Mouse (Mus musculus) brain, embryonic 14.5 days (tissue): ENCODE results near the gene P4ha2. TPM values are rescaled to one million over a fixed set of nuclear protein-coding genes. Genes with fewer than 3 reads are reported as not detected.

Experiments used
- DNase-seq: peaks from one replicate; pipeline ENCODE4 v3.0.0-alpha.2; 2011; ENCODE audit warnings: low read depth
- CTCF ChIP-seq: fragments of 200-500 bp; IDR thresholded peaks from 2 replicates; pipeline ENCODE4 v1.5.1; 2012; ENCODE audit warnings: inconsistent platforms, mild to moderate bottlenecking, moderate library complexity, borderline replicate concordance; ENCODE audit not compliant: insufficient read depth, insufficient read length; ENCODE audit errors: extremely low read depth
- POLR2A ChIP-seq: fragments of 200-500 bp; IDR thresholded peaks from 2 replicates; pipeline ENCODE4 v1.6.1; 2012; ENCODE audit warnings: mild to moderate bottlenecking, inconsistent platforms, borderline replicate concordance; ENCODE audit not compliant: poor library complexity, insufficient read depth, insufficient read length, severe bottlenecking; ENCODE audit errors: extremely low read depth
- polyA plus RNA-seq: library from polyadenylated mRNA; depleted of rRNA; stranded (reverse); fragments of >200 nt; gene quantifications from 2 replicates; pipeline ENCODE4 v1.2.3, GENCODE M21; 2012

Gene P4ha2
- polyA plus RNA-seq, 1 experiment: 15.0 TPM

DNA sequence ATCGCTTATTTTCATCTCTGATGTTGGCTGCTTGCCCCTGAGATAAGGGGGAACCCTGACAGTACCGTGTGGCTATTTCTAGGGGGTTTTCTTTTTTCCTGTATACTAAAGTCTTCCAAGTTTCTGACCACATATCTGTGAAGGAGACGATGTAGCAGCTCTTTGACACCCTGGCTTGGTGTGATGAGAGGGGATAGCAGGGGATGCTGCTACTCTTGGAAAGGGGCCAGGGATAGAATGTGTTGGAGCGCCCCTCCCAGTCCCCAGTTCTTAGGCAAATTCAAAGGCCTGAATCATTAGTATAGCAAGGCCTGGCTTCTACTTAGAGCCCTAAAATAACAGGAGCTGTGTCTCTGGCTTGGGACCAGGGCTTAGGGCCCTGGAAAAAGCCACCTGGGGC, 13.5 kb downstream of the P4ha2 start:
- DNase-seq: peak; percentile 77
- TF ChIP-seq CTCF: no peak
- no peak for TF ChIP-seq POLR2A

DNA sequence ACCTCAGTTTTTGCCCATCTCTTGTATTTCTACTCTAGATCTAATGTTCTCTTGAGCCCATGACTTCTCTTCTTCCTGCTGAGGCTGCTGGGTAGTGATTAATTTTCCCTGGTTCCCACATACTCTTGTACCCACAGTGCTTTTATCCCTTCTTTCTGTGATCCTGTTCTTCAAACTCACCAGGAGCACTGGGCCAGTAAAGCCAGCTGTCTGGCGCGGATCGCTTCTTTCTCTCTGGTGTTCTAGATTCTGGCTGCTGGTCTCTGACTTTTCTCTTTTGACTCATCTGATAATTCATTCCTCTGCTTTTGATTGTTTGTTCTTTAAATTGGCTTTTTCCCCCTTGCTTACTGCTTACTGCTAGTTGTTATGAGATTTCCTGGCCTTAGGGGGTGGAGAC, 14.9 kb downstream of the P4ha2 start:
- no peak for TF ChIP-seq POLR2A
- TF ChIP-seq CTCF: no peak
- DNase-seq: no peak

GRCm38 (mm10) chr11:54115301-54115700, 15.4 kb downstream of the P4ha2 start:
- no peak for TF ChIP-seq CTCF
- no peak for TF ChIP-seq POLR2A

DNA sequence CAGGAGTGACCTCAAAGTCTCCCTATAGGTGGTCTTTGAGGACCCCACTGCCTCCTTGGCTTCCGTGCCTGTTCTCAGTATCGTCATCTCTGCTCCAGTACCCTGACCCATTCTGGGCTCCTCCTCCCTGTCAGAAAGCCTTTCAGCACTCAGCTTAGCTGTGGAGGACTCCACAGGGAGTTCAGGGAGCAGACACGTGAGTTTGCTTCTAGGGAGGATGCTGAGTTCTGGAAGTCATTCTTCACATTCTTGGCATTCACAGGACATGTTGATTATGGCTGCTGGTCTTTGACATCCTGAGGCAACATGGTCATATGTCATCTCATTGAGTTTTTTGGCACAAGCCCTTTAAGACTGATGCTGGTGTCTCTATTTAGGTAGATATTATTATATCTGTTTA, 16.0 kb downstream of the P4ha2 start:
- no peak for TF ChIP-seq POLR2A
- no peak for TF ChIP-seq CTCF
- no peak for DNase-seq

More at GRCm38 (mm10) chr11:54115301-54115700, 15.4 kb downstream of the P4ha2 start:
- no peak for DNase-seq

GRCm38 (mm10) chr11:54116406-54116805, 16.5 kb downstream of the P4ha2 start:
- DNase-seq: no peak
- TF ChIP-seq CTCF (no peak), POLR2A (no peak)

- no peak for DNase-seq
- TF ChIP-seq CTCF (no peak), POLR2A (no peak)
Measured at GRCm38 (mm10) chr11:54117096-54117495, 17.2 kb downstream of the P4ha2 start.

DNA sequence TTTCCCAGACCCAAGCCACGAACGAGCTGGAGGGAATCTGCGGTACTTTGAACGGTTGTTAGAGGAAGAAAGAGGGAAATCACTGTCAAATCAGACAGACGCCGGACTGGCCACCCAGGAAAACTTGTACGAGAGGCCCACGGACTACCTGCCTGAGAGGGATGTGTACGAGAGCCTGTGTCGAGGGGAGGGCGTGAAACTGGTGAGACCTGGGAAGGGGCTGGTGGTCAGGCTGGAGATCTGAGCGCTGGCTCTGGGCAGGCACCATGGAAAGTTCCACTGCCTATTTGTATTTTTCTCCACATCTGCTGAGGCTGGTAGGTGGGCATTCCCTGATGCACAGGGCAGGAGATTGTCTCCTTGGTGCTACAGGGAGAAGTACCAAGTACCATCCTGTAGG, 19.2 kb downstream of the P4ha2 start:
- TF ChIP-seq CTCF (no peak), POLR2A (no peak)
- no peak for DNase-seq

DNA sequence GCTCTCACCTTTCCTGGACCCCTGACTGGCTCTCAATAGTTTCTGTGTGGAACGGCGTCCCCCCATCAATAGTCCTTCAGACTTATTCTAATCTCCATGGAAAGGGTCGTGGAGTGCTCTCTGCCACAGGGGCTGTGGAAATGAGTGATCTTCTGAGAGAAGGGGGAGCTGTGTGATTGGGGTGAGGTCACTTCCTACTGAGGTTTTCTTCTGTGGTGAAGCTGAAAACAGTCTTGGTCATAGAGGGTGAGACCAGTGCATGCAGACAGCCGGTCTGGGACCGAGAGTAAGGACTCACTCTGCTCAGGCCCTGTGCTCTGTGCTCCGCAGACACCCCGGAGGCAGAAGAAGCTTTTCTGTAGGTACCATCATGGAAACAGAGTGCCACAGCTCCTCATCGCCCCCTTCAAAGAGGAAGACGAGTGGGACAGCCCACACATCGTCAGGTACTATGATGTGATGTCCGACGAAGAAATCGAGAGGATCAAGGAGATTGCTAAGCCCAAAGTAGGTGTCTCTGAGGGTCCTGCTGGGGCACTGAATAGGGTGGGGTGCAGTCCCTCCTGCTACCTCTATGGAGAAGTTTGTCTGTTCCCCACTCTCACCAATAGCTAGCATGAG, 20.0 kb downstream of the P4ha2 start:
- no peak for DNase-seq
- TF ChIP-seq POLR2A (no peak), CTCF (no peak)

- peak; percentile 80 for DNase-seq
- no peak for TF ChIP-seq POLR2A
- TF ChIP-seq CTCF: peak; percentile 60; the same call in 1 of the 2 replicates
Measured at GRCm38 (mm10) chr11:54122416-54123264, 22.7 kb downstream of the P4ha2 start.

- TF ChIP-seq CTCF: no peak
- TF ChIP-seq POLR2A: no peak
Measured at GRCm38 (mm10) chr11:54125982-54126648, 26.2 kb downstream of the P4ha2 start.

DNA sequence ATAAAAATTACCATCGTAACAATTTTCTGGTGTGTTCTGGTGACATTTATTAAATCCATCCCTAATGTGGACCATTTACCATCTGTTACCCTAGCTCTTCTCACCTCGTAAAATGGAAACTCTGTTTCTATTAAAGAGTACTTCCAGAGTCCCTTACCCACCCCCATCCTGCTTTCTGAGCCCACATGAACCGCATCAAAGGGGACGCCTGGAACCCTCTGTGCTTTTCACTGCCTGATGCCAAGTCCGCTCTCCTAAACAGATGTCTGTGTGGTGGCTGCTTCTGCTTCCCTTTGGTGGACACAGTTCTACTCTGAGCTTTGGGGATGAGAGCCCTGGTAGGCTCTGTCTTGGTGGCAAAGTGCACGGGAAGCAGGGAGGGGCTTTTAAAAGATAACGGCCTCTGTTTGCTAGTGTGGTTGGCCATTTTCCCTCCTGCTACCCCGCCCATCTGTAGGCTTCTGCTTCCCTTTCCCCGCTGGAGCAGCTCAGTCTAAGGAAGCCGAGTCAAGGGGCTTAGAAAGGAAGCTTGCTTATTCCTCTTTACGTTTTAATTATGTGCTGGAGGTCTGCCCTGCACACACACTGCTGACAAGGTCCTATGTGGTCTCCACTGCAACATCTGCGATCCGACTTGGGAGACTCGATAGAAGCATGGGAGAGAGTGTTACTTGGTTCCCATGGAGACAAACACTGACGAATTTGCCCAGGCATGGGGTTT, 26.9 kb downstream of the P4ha2 start:
- DNase-seq: peak; percentile 73
- TF ChIP-seq CTCF (no peak), POLR2A (no peak)

More at GRCm38 (mm10) chr11:54125982-54126648, 26.2 kb downstream of the P4ha2 start:
- no peak for DNase-seq
